Mouse (Mus musculus) kidney, adult 8-10 months (tissue): ENCODE measurements at regions not wholly inside any gene's neighbourhood (a gene's known extent, or its start where the extent isn't known, plus 50 kb on each side); places are given as distances from the start of the nearest gene placed in this dataset.

ENCODE experiments used
- DNase-seq, 2 experiments: peaks; one replicate each; pipeline ENCODE4 v3.0.0; 2022

- DNase-seq, result no peak
These were observed 132.0 kb upstream of the Vstm2b start for GRCm38 (mm10) chr7:40766142-40766541.

DNA sequence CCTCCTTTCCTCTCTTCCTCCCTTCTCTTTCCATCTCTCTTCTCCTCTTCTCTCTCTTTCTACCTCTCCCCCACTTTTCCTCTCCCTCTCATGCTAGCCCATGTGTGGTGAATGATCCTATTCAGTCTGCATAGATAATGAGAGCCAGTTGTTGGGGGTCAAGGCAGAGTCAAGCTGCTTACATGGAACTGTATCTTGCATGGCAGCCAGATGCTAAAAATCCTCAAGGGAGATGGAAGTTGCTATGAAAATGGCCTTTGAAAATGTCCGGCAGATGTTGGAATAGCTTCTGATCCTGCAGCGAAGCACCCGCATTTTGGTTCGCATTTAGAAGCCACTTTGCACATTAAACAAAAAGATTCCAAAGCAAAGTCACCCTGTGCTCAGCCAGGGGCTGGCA, 121.9 kb upstream of the Vstm2b start:
- DNase-seq, result no peak

DNA sequence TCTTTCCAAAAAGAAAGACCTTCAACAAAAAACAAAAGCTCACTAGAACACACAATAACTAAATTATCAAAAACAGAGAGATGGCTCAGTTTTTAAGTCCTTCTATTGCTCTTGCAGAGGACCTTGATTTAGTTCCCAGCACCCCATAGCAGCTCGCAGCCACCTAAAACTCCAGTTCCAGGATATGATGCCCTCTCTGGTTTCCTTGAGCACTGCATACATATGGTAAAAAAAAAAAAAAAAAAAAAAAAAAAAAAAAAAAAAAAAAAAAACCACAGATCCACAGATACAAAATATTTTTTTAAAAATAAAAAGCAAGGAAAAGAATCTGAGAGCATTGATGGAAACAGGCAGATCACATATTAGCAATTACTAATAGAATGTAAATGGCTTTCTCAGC, 113.2 kb upstream of the Vstm2b start:
- DNase-seq, result no peak

DNA sequence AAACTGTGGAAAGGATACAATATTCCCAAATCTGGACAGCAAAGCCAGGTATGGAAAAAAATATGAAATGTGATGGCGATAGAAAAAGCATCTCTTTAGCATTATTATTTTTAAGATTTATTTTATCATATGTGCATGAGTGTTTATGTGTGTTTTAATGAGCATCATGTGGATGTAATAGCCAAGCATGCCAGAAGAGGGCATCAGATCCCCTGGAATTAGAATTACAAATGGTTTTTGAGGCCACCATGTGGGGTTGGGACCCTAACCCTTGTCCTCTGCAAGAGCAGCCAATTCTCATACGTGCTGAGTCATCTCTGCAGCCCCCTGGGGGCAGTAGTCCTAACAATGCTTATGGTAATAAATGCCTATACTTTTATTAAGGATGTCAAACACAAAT, 111.4 kb upstream of the Vstm2b start:
- no peak for DNase-seq

- DNase-seq, result no peak
These were observed 109.6 kb upstream of the Vstm2b start for GRCm38 (mm10) chr7:40788486-40788885.

- no peak for DNase-seq
These were observed 103.5 kb upstream of the Vstm2b start for GRCm38 (mm10) chr7:40794458-40795207.

DNA sequence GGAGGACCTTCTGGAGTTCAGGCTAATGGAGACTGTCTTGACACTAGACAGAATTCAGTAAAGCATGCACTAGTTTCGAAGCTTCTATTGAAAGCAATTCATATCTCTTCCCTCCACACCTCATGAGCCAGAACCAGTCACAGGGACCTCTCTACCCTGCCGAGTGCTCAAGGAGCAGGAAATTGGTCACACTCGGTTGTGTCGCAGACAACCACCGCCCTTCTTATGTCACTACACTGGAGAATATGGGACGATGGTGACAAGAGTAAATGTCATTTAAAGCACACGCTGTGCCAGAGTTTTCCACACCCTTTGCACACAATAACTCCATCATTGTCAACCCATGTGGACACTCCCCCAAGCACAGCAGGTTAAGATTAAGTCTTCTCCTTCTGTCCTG, 98.3 kb upstream of the Vstm2b start:
- no peak for DNase-seq

GRCm38 (mm10) chr7:40801291-40801690, 96.8 kb upstream of the Vstm2b start:
- no peak for DNase-seq

- no peak for DNase-seq
These were observed 92.9 kb upstream of the Vstm2b start for GRCm38 (mm10) chr7:40805211-40805610.

GRCm38 (mm10) chr7:40805866-40806265, 92.3 kb upstream of the Vstm2b start:
- no peak for DNase-seq

- no peak for DNase-seq
These were observed 85.2 kb upstream of the Vstm2b start for GRCm38 (mm10) chr7:40812952-40813351.

DNA sequence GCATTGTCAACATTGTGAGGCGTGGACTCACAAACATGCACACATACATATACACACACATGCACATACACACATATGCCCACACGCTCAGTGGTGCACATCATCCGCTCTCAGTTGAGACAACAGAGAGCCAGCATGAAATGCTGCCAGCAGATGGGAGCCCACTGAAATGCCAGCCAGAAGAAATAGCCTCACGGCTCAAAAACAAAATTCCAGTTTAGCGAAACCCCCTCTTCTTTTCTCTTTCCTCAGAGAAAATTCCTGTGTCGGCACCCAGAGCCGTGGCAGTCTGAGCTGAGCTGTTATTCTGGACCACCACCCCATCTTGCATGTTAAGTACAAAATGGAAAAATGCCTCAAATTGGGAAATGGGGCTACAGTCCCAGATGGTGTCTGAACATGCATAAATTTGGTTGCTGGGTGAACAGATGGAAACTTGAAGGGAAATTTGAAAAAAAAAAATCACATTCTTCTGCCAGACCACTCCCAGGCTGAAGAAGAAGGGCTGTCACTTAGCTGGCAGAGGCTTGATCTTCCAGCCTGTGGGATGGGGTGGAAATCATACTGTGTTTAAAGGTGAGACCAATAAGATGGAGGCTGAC, 72.9 kb upstream of the Vstm2b start:
- DNase-seq, result no peak

DNA sequence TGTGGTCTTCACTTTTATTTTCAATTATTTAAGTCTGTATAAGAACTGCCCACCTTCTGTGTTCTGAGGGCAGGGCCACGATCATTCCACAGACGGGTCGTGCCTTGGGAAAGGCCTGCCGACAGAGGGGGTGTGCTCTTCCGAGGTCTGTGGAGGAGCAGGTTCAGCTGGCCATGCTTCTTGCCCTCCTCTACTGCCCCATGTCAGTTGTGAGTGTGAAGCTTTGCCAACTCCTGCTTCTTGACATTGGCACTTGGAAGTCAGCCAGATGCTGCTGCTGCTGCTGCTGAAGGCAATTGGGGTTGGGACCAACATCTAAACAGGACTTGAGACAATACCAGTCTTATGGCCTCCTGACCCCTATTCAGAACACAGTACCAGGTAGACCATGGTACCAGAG, 68.6 kb upstream of the Vstm2b start:
- DNase-seq, result no peak

DNA sequence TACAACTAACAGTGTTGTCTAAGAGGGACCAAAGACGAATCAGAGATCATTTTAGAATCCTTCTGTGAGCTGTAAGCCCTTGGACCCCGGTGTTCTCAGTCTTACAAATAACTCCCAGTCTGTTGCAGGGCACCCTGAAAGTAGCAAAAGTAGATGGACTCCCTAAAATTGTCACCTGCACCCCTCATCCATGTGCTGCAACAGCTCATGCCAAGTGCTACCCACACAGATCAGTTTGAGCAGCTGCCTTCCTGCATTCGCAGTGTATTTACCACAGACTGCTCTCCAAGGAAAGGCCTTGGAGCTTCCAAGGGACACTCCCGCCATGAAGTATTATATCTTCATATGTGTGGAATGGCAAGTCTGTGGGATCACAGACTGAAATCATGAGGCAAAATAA, 66.5 kb upstream of the Vstm2b start:
- DNase-seq, result no peak

DNA sequence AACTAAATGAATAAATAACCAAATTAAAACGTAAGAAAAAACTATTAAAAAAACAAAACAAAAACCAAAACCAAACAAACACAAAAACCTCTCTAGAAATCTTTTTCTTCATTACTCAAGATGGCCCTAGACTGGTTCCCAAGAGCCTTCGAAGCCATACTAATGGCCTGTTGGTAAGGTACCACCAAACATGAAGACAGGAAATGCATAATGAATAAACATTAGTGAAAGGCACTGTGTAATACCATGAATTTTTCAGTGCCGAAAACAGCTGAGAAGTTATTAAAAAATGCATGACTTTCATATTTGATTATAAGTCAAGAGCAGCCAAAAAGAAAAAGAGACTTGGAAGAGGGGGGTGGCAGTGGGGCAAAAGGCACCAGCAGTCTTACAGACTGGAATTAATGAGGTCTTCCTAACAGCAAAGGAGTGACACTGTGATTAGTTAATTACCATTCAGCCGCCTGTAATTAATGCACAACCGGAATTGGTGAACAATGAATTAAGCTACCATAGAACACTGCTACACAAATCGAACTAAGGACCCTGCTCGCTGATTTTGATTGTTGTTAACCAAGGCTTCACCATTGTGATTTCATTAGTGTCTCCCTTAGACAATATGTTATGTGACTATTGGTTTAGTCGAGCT, 55.7 kb upstream of the Vstm2b start:
- no peak for DNase-seq

DNA sequence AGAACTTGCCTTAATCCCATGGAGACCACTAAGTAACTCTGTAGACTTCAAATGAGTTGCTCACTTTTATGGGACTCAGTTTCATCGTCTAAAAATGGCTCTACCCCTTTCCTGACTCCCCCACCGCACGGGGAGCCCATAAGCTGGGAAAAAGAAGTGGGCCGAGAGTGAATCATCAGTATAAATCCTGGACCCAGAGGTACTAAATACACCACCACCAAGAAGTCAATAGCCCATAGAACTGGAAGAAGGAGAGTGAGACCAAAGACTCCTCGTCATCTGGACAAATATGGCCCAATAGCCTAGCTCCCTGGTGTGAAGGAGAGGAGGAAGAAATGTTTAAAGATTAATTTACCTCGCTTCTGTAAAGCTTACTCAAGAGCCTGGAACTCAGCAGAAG, 51.6 kb upstream of the Vstm2b start:
- DNase-seq, result no peak
